Mouse (Mus musculus) right cerebral cortex, postnatal 36 days (tissue): ENCODE measurements at regions not wholly inside any gene's neighbourhood (a gene's known extent, or its start where the extent isn't known, plus 50 kb on each side); places are given as distances from the start of the nearest gene placed in this dataset.
"Not testable (repeated sequence)": the region's sequence is repeated elsewhere in the genome, so short reads cannot be mapped to it uniquely, and the experiment has no call there.

ENCODE experiments used
- DNase-seq, 2 experiments: peaks; one replicate each; pipeline ENCODE4 v3.0.0; 2022; ENCODE audit warnings: low spot score in 2 of 2, mixed read lengths in 1 of 2

DNA sequence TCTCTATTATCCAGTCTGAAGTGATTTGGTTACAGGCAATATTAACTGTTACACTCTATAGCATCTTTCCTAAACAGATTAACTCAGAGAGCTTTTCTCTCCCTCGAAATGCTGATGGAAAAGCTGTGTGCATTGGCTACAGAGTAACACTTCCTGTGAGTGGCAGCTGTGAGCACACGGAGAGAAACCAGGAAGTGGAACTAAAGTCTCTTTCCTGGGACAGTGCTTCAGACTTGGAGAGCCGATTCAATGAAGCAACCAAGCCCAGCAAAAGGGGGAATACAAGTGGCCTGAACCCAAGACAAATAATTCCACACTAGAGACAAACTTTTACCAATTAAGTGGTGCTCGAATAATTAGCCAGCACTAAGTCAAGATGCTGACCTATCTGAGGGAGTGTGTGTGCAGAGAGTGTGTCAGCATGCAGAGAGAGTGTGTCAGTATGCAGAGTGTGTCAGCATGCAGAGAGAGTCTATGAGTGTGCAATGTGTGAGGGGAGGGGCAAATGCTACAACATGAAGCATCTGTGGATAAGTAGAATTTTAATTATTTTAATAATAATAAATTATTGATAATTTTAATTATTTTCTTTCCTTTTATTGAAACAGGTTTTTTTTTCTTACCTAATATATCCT is 74.9 kb upstream of the 1110032F04Rik start:
- no peak for DNase-seq

DNA sequence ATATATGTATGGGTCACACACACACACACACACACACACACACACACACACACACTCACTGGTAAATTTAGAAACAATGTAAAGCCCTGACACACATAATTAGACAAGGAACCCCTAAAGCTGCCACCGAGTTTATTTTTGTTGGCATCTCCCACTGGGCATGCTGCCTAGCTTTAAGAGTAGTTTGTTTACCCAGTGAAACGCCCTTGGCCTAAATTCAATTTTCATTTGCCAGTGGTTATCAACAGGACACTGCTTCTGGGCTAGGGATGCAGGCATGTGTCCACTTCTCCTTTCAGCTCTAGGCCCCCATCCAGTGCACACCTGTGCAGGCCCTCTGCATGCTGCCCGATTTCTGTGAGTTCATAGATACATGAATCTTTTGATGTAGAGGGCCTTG is 73.7 kb upstream of the 1110032F04Rik start:
- no peak for DNase-seq

DNA sequence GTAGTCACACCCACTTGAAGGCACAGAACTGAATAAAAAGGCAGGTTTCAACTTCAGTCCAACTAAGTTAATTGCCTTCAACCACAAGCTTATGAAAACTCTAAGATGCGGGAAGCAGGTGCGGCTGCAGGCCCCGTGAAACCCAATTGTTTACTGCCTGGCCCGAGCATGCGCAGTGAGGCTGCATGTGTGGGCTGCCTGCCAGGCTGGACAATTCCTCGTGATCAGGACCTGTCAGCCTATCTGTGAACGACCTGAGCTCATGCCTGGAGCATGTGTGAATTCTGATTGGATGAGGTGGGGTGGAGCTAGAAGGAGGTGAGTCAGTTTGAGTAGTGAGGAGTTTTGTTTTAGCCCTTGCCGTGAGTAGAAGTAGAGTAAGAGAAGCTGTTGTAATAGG is 71.0 kb upstream of the 1110032F04Rik start:
- not testable (repeated sequence) for DNase-seq

DNA sequence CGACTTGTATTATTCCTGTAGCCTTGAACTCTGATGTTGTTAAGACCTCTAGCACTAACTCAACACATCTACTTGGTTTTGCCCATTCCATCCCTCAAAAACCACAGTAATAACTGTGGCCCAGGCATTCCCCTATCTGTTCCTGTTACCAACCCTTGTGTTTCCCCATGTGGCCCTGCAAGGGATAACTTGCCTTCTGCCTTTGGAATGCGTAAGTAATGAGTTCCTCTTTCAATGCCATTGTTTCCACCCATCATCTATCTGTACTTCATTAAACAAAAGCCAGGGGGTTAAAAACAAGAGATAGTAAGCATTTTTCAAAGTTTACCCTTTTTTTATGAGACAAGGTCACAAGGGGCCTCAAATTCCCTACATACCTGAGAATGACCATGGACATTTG is 60.5 kb upstream of the 1110032F04Rik start:
- no peak for DNase-seq

DNA sequence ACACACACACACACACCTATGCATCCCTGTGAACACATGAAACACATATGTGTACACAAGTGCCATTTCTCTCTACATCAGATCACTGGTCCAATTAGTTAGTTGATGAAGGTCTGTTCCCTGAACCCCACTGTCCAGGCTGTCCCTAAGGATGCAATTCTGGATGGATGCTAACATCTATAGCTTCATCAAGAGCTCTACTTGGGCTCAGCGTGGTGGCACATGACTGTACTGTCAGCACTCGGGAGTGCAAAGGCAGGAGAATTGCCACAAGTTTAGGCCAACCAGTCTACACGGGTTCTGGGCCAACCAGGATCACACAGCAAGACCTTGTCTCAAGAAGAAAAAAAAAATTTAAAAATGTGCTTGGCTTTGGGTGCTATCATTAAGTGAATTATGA is 55.9 kb upstream of the 1110032F04Rik start:
- DNase-seq = no peak

DNA sequence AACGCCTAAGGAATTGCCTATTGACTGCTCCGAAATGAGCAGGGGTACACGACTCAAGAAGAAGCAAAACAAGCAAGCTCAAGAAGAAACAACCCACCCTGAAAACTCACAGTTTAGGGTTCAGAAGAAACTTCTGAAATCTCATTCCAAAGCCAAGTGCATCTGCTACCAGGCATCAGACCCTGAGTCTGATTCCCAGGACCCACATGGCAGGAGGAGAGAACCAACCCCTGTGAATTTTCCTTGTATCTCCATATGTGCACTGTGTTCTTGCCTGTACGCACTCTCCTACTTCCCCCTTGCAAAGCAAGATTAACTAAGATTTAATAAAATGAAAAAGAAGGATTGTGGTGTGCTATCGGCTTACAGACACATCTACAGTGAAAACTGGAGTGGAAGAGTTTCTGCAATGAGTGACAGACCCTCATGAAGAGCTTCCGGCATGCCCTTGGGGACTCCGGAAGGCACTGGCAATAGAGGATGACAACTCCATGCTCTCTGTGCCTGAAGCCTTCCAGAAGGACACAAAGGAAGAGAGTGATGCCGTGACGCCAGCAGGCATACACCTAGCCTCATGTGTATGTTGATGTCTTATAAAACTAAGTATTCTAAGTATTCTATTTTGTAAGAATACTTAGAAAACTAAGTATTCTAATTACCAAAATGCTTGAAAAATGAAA is 55.2 kb upstream of the 1110032F04Rik start:
- no peak for DNase-seq

DNA sequence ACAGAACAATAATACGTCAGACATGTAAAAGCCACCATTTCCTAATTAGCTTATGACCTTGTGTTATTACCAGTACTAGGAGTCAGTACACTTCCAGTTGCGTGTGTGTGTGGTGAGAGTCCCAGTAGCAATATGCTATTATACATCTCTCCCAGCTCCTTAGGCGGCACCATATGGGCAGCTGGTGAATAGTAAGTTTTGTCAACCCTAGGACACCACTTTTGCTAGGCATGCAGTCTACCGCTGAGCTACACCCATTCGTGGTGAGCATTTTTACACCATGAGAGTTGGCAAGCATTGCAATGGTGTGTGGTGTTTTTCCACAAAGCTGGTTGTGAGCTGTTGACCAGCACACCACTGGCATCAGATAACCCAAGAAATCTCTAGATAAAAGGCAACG is 53.8 kb upstream of the 1110032F04Rik start:
- DNase-seq = no peak

DNA sequence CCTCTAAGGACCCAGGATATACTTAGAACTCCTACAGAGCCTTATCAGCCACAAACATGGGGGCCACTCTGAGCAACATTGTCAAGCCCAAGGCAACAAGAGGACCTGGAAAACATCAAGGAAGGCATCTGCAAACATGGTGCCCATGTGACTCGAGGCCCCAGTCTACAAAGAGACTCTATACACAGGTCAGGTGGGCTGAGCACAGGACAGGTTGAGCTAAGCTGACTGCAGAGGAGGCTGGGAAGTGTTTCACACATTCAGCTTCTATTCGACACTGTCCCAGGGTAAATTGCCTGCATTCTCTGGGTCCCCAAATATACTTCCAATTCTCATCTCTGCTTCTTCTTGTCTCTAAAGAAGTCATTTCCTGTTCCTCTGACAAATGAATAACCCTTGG is 52.1 kb upstream of the 1110032F04Rik start:
- DNase-seq = no peak
